Mouse (Mus musculus) lung, adult 2 months (tissue): Measurements from ENCODE around the gene Sectm1b.

Source experiments
- CTCF ChIP-seq: fragments of 200-500 bp; IDR thresholded peaks from 2 replicates; pipeline ENCODE4 v1.5.1; 2011; ENCODE audit warnings: mild to moderate bottlenecking, low read length, control low read depth; ENCODE audit not compliant: insufficient read depth
- POLR2A ChIP-seq: fragments of 200-500 bp; IDR thresholded peaks from 2 replicates; pipeline ENCODE4 v1.6.1; 2011; ENCODE audit warnings: low read depth, mild to moderate bottlenecking, control low read depth, low read length, borderline replicate concordance; ENCODE audit errors: extremely low read depth

GRCm38 (mm10) chr11:121063379-121063778 is at the start of gene Sectm1b:
- TF ChIP-seq POLR2A (no peak), CTCF (no peak)
